Mouse (Mus musculus) ES-E14 (cell line): ENCODE data around the gene Tacc2.

Source experiments
- CHD2 ChIP-seq: IDR thresholded peaks from 2 replicates; pipeline ENCODE4 v1.6.1; 2014; ENCODE audit warnings: mild to moderate bottlenecking, low read depth, low read length, inconsistent platforms
- HCFC1 ChIP-seq: IDR thresholded peaks from 2 replicates; pipeline ENCODE4 v1.6.1; 2012; ENCODE audit warnings: low read length, inconsistent platforms, borderline replicate concordance; ENCODE audit not compliant: insufficient read depth
- MAFK ChIP-seq: IDR thresholded peaks from 2 replicates; pipeline ENCODE4 v1.6.1; 2014; ENCODE audit warnings: mild to moderate bottlenecking, low read depth, low read length, inconsistent platforms; ENCODE audit not compliant: insufficient read depth
- ZNF384 ChIP-seq: IDR thresholded peaks from 2 replicates; pipeline ENCODE4 v1.6.1; 2012; ENCODE audit warnings: low read depth, low read length, inconsistent platforms

DNA sequence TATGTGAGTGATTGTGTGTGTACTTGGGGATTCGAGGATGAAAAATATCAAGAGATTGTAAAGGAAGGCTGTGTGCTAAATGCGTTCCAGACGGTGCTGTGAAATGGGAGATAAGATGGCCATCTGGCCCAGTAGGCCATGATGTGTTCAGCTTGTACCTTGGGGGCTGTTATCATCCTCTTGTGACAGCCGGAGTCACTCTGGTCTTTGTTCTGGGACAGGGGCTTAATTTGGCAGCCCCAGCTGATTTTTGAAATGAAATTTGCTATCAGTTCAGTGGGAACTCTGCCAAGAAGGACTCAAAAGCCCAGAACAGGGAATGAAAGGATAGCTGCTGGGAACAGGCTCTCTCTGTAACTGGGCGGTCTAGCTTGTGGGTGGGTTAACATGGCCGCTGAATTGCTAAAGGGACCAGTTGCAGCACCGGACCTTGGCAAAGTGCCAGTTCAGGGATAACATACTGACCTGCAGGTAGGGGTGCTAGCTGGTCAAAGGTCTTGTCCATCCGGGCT is 92.2 kb downstream of the Tacc2 start:
- TF ChIP-seq CHD2: no peak
- TF ChIP-seq MAFK: no peak
- no peak for TF ChIP-seq ZNF384
- TF ChIP-seq HCFC1: no peak
